Mouse (Mus musculus): ENCODE measurements around the gene Usf2. TPM values are rescaled to one million over a fixed set of nuclear protein-coding genes. Genes with fewer than 3 reads are reported as not detected.
"Not testable (repeated sequence)": the region's sequence is repeated elsewhere in the genome, so short reads cannot be mapped to it uniquely, and the experiment has no call there.

Usf2 gene
- polyA plus RNA-seq, 1 experiment from 2014 or later: 13.3 TPM

- no peak overlapping the region for H3K27ac ChIP-seq (ENCODE audit: low read depth, low read length)
- H3K4me3 ChIP-seq (ENCODE audit: low read depth, low read length): no peak overlapping the region
- H3K36me3 ChIP-seq (ENCODE audit: control insufficient read depth, insufficient read depth): no peaks in the 10 kb centered on the region
- ATAC-seq: no peak
- H3K4me2 ChIP-seq (replicated peaks; ENCODE audit: low read depth): no peak overlapping the region
- 25% methylated on average over 3 of the region's 3 CpGs for WGBS
- H3K9me3 ChIP-seq (ENCODE audit: control insufficient read depth): no peaks in the 10 kb centered on the region
- H3K9ac ChIP-seq (ENCODE audit: low read depth, low read length): no peak overlapping the region
- H3K27me3 ChIP-seq (replicated peaks; ENCODE audit: control insufficient read depth, insufficient read depth, low read length): no peaks in the 10 kb centered on the region
- H3K4me1 ChIP-seq (replicated peaks; ENCODE audit: control insufficient read depth, insufficient read depth, low read length): no peaks in the 10 kb centered on the region
- TF ChIP-seq CTCF (IDR thresholded peaks at IDR 0.05; ENCODE audit: low read depth): no peak
These were observed 32.5 kb downstream of the Usf2 start for GRCm38 (mm10) chr7:30924071-30924470.

- ATAC-seq; H3K9ac ChIP-seq (ENCODE audit: low read depth, low read length); H3K27ac ChIP-seq (ENCODE audit: low read depth, low read length); H3K36me3 ChIP-seq (ENCODE audit: control insufficient read depth, insufficient read depth); H3K9me3 ChIP-seq (ENCODE audit: control insufficient read depth); H3K4me2 ChIP-seq (replicated peaks; ENCODE audit: low read depth); H3K27me3 ChIP-seq (replicated peaks; ENCODE audit: control insufficient read depth, insufficient read depth, low read length); H3K4me3 ChIP-seq (ENCODE audit: low read depth, low read length); H3K4me1 ChIP-seq (replicated peaks; ENCODE audit: control insufficient read depth, insufficient read depth, low read length): not testable (repeated sequence)
- WGBS: 48% methylated on average over 3 of the region's 3 CpGs
These were observed 34.1 kb downstream of the Usf2 start for GRCm38 (mm10) chr7:30922490-30922889.

GRCm38 (mm10) chr7:30920217-30920616 lies 36.4 kb downstream of the Usf2 start:
- no peak for TF ChIP-seq CTCF (IDR thresholded peaks at IDR 0.05; ENCODE audit: low read depth)
- H3K4me1 ChIP-seq (replicated peaks; ENCODE audit: control insufficient read depth, insufficient read depth, low read length): no peaks in the 10 kb centered on the region
- H3K4me3 ChIP-seq (ENCODE audit: low read depth, low read length): no peak overlapping the region
- H3K4me2 ChIP-seq (replicated peaks; ENCODE audit: low read depth): no peak overlapping the region
- no peaks in the 10 kb centered on the region for H3K27me3 ChIP-seq (replicated peaks; ENCODE audit: control insufficient read depth, insufficient read depth, low read length)
- H3K9ac ChIP-seq (ENCODE audit: low read depth, low read length): no peak overlapping the region
- no peak overlapping the region for H3K27ac ChIP-seq (ENCODE audit: low read depth, low read length)
- 72% methylated on average over 3 of the region's 3 CpGs for WGBS
- H3K9me3 ChIP-seq (ENCODE audit: control insufficient read depth): no peaks in the 10 kb centered on the region
- H3K36me3 ChIP-seq (ENCODE audit: control insufficient read depth, insufficient read depth): no peaks in the 10 kb centered on the region
- peak; percentile 34; the same call in 1 of the 2 replicates for ATAC-seq

- no peak overlapping the region for H3K27ac ChIP-seq (ENCODE audit: low read depth, low read length)
- H3K27me3 ChIP-seq (replicated peaks; ENCODE audit: control insufficient read depth, insufficient read depth, low read length): no peaks in the 10 kb centered on the region
- no peak overlapping the region for H3K4me2 ChIP-seq (replicated peaks; ENCODE audit: low read depth)
- no peak for TF ChIP-seq CTCF (IDR thresholded peaks at IDR 0.05; ENCODE audit: low read depth)
- no peaks in the 10 kb centered on the region for H3K4me1 ChIP-seq (replicated peaks; ENCODE audit: control insufficient read depth, insufficient read depth, low read length)
- no peak overlapping the region for H3K4me3 ChIP-seq (ENCODE audit: low read depth, low read length)
- WGBS: 35% methylated on average over 4 of the region's 4 CpGs
- no peak overlapping the region for H3K9ac ChIP-seq (ENCODE audit: low read depth, low read length)
- H3K9me3 ChIP-seq (ENCODE audit: control insufficient read depth): no peaks in the 10 kb centered on the region
- H3K36me3 ChIP-seq (ENCODE audit: control insufficient read depth, insufficient read depth): no peaks in the 10 kb centered on the region
- ATAC-seq: no peak
These were observed 39.4 kb downstream of the Usf2 start for GRCm38 (mm10) chr7:30917219-30917618.

- H3K9ac ChIP-seq (ENCODE audit: low read depth, low read length): no peak overlapping the region
- no peak for ATAC-seq
- H3K4me3 ChIP-seq (ENCODE audit: low read depth, low read length): no peak overlapping the region
- H3K27me3 ChIP-seq (replicated peaks; ENCODE audit: control insufficient read depth, insufficient read depth, low read length): no peaks in the 10 kb centered on the region
- no peak overlapping the region for H3K27ac ChIP-seq (ENCODE audit: low read depth, low read length)
- no peak for TF ChIP-seq CTCF (IDR thresholded peaks at IDR 0.05; ENCODE audit: low read depth)
- 29% methylated on average over 6 of the region's 6 CpGs for WGBS
- no peaks in the 10 kb centered on the region for H3K9me3 ChIP-seq (ENCODE audit: control insufficient read depth)
- no peak overlapping the region for H3K4me2 ChIP-seq (replicated peaks; ENCODE audit: low read depth)
- H3K4me1 ChIP-seq (replicated peaks; ENCODE audit: control insufficient read depth, insufficient read depth, low read length): no peaks in the 10 kb centered on the region
- H3K36me3 ChIP-seq (ENCODE audit: control insufficient read depth, insufficient read depth): no peaks in the 10 kb centered on the region
These were observed 39.9 kb downstream of the Usf2 start for GRCm38 (mm10) chr7:30916713-30917112.

GRCm38 (mm10) chr7:30914732-30915131 lies 41.9 kb downstream of the Usf2 start, which contains the start of gene Mag:
Gene Mag, minus strand, starts transcription at chr7:30914873.
- Histone ChIP-seq H3K4me3 (ENCODE audit: low read depth, low read length) (no peak within 1 kb of the TSS), H3K9ac (ENCODE audit: low read depth, low read length) (no peak within 1 kb of the TSS), H3K36me3 (ENCODE audit: control insufficient read depth, insufficient read depth) (no peaks in the 10 kb centered on the region), H3K27ac (ENCODE audit: low read depth, low read length) (no peak within 1 kb of the TSS), H3K9me3 (ENCODE audit: control insufficient read depth) (no peaks in the 10 kb centered on the region), H3K4me1 (replicated peaks; ENCODE audit: control insufficient read depth, insufficient read depth, low read length) (no peaks in the 10 kb centered on the region), H3K4me2 (replicated peaks; ENCODE audit: low read depth) (no peak within 1 kb of the TSS), H3K27me3 (replicated peaks; ENCODE audit: control insufficient read depth, insufficient read depth, low read length) (no peaks in the 10 kb centered on the region)
- WGBS: 71% methylated on average over 8 of the region's 8 CpGs
- no peak for TF ChIP-seq CTCF (IDR thresholded peaks at IDR 0.05; ENCODE audit: low read depth)
- no peak for ATAC-seq

- no peak for ATAC-seq
- Histone ChIP-seq H3K9ac (ENCODE audit: low read depth, low read length) (no peak overlapping the region), H3K4me2 (replicated peaks; ENCODE audit: low read depth) (no peak overlapping the region), H3K4me3 (ENCODE audit: low read depth, low read length) (no peak overlapping the region), H3K9me3 (ENCODE audit: control insufficient read depth) (no peaks in the 10 kb centered on the region), H3K27me3 (replicated peaks; ENCODE audit: control insufficient read depth, insufficient read depth, low read length) (no peaks in the 10 kb centered on the region), H3K4me1 (replicated peaks; ENCODE audit: control insufficient read depth, insufficient read depth, low read length) (0 out of 2 replicates have a peak, but pooled peaks cover 2% of the 10 kb centered on the region), H3K36me3 (ENCODE audit: control insufficient read depth, insufficient read depth) (no peaks in the 10 kb centered on the region), H3K27ac (ENCODE audit: low read depth, low read length) (no peak overlapping the region)
- no peak for TF ChIP-seq CTCF (IDR thresholded peaks at IDR 0.05; ENCODE audit: low read depth)
- 44% methylated on average over 6 of the region's 6 CpGs for WGBS
These were observed 46.8 kb downstream of the Usf2 start for GRCm38 (mm10) chr7:30909773-30910172.
